Mouse (Mus musculus) midbrain, embryonic 10.5 days (tissue): ENCODE measurements at regions not wholly inside any gene's neighbourhood (a gene's known extent, or its start where the extent isn't known, plus 50 kb on each side); places are given as distances from the start of the nearest gene placed in this dataset.
"Not testable (repeated sequence)": the region's sequence is repeated elsewhere in the genome, so short reads cannot be mapped to it uniquely, and the experiment has no call there.

Experiments
- DNase-seq: peaks from one replicate; pipeline ENCODE4 v3.0.0-alpha.2; 2017; ENCODE audit warnings: low spot score
- H3K27ac ChIP-seq: fragments of 300-500 bp; sonication (generic); replicated peaks from 2 replicates; pipeline ENCODE4 v1.5.1; 2016; ENCODE audit warnings: mild to moderate bottlenecking
- H3K27me3 ChIP-seq: fragments of 300-500 bp; sonication (generic); 2 replicates; pipeline ENCODE4 v1.6.1; 2016; ENCODE audit warnings: low read depth, mild to moderate bottlenecking; ENCODE audit not compliant: poor library complexity, severe bottlenecking
- H3K36me3 ChIP-seq: fragments of 300-500 bp; sonication (generic); 2 replicates; pipeline ENCODE4 v1.6.1; 2016; ENCODE audit warnings: mild to moderate bottlenecking, moderate library complexity
- H3K4me1 ChIP-seq: fragments of 300-500 bp; sonication (generic); 2 replicates; pipeline ENCODE4 v1.6.1; 2016
- H3K4me3 ChIP-seq: fragments of 300-500 bp; sonication (generic); 2 replicates; pipeline ENCODE4 v1.5.1; 2016; ENCODE audit warnings: mild to moderate bottlenecking, moderate library complexity
- H3K9me3 ChIP-seq: fragments of 300-500 bp; sonication (generic); replicated peaks from 2 replicates; pipeline ENCODE4 v1.6.1; 2016; ENCODE audit warnings: mild to moderate bottlenecking
- WGBS: fragments of 180-500 bp; shearing (Covaris S2); methylation state at CpG from one replicate; pipeline ENCODE4 v1.1.7; 2016; 5-methylcytosine and 5-hydroxymethylcytosine counted together

- H3K36me3 ChIP-seq, H3K27ac ChIP-seq, H3K9me3 ChIP-seq, H3K4me1 ChIP-seq, H3K4me3 ChIP-seq, DNase-seq, H3K27me3 ChIP-seq: not testable (repeated sequence)
- 91% methylated on average over 1 of the region's 1 CpGs for WGBS
These were observed 567.4 kb downstream of the Isl1 start for GRCm38 (mm10) chr13:115742080-115742479.

GRCm38 (mm10) chr13:115727986-115728385 lies 581.5 kb downstream of the Isl1 start:
- no peak for DNase-seq
- no peaks in the 10 kb centered on the region for H3K36me3 ChIP-seq
- H3K4me3 ChIP-seq: no peak overlapping the region

GRCm38 (mm10) chr13:115725356-115725952 lies 584.0 kb downstream of the Isl1 start:
- Histone ChIP-seq H3K9me3 (no peaks in the 10 kb centered on the region), H3K27ac (no peak overlapping the region), H3K36me3 (no peaks in the 10 kb centered on the region), H3K4me3 (no peak overlapping the region), H3K27me3 (no peaks in the 10 kb centered on the region), H3K4me1 (no peaks in the 10 kb centered on the region)
- no peak for DNase-seq
- 71% methylated on average over 5 of the region's 5 CpGs for WGBS

More at GRCm38 (mm10) chr13:115727986-115728385, 581.5 kb downstream of the Isl1 start:
- no peaks in the 10 kb centered on the region for H3K9me3 ChIP-seq
- H3K4me1 ChIP-seq: no peaks in the 10 kb centered on the region
- no peak overlapping the region for H3K27ac ChIP-seq
- H3K27me3 ChIP-seq: no peaks in the 10 kb centered on the region
- WGBS: 84% methylated on average over 5 of the region's 5 CpGs

- Histone ChIP-seq H3K36me3 (no peaks in the 10 kb centered on the region), H3K27ac (no peak overlapping the region), H3K27me3 (no peaks in the 10 kb centered on the region), H3K9me3 (no peaks in the 10 kb centered on the region), H3K4me1 (no peaks in the 10 kb centered on the region), H3K4me3 (no peak overlapping the region)
- 87% methylated on average over 2 of the region's 2 CpGs for WGBS
- no peak for DNase-seq
These were observed 590.2 kb downstream of the Isl1 start for GRCm38 (mm10) chr13:115719276-115719675.

- Histone ChIP-seq H3K27me3 (no peaks in the 10 kb centered on the region), H3K4me3 (no peak overlapping the region), H3K36me3 (no peaks in the 10 kb centered on the region), H3K9me3 (no peaks in the 10 kb centered on the region), H3K27ac (no peak overlapping the region), H3K4me1 (no peaks in the 10 kb centered on the region)
- 76% methylated on average over 5 of the region's 5 CpGs for WGBS
- DNase-seq: no peak
These were observed 590.6 kb downstream of the Isl1 start for GRCm38 (mm10) chr13:115718859-115719258.

- no peak for DNase-seq
- 63% methylated on average over 2 of the region's 2 CpGs for WGBS
These were observed 594.4 kb upstream of the Itga1 start for GRCm38 (mm10) chr13:115696197-115696596.

GRCm38 (mm10) chr13:115687426-115687825 lies 585.7 kb upstream of the Itga1 start:
- DNase-seq: peak; percentile 43
- Histone ChIP-seq H3K27ac (no peak overlapping the region), H3K27me3 (peaks cover 96% of the 10 kb centered on the region), H3K36me3 (no peaks in the 10 kb centered on the region), H3K4me1 (peaks cover 5% of the 10 kb centered on the region; the same call in 1 of the 2 replicates), H3K4me3 (no peak overlapping the region), H3K9me3 (no peaks in the 10 kb centered on the region)
- 24% methylated on average over 4 of the region's 4 CpGs for WGBS

More at GRCm38 (mm10) chr13:115696197-115696596, 594.4 kb upstream of the Itga1 start:
- Histone ChIP-seq H3K36me3 (no peaks in the 10 kb centered on the region), H3K4me3 (no peak overlapping the region), H3K9me3 (no peaks in the 10 kb centered on the region), H3K4me1 (no peaks in the 10 kb centered on the region), H3K27ac (no peak overlapping the region), H3K27me3 (peaks cover 65% of the 10 kb centered on the region)

GRCm38 (mm10) chr13:115679591-115679990 lies 577.8 kb upstream of the Itga1 start:
- H3K27ac ChIP-seq: no peak overlapping the region
- peak; percentile 18 for DNase-seq
- H3K9me3 ChIP-seq: no peaks in the 10 kb centered on the region
- 50% methylated on average over 6 of the region's 6 CpGs for WGBS
- peaks cover 93% of the 10 kb centered on the region for H3K27me3 ChIP-seq
- no peaks in the 10 kb centered on the region for H3K36me3 ChIP-seq
- H3K4me1 ChIP-seq: no peaks in the 10 kb centered on the region
- H3K4me3 ChIP-seq: no peak overlapping the region

- no peaks in the 10 kb centered on the region for H3K4me1 ChIP-seq
- no peak overlapping the region for H3K27ac ChIP-seq
- H3K27me3 ChIP-seq: peaks cover 70% of the 10 kb centered on the region
- H3K9me3 ChIP-seq: no peaks in the 10 kb centered on the region
- H3K4me3 ChIP-seq: no peak overlapping the region
- 78% methylated on average over 5 of the region's 5 CpGs for WGBS
- H3K36me3 ChIP-seq: no peaks in the 10 kb centered on the region
- DNase-seq: no peak
These were observed 575.1 kb upstream of the Itga1 start for GRCm38 (mm10) chr13:115676836-115677235.

- WGBS: 19% methylated on average over 5 of the region's 5 CpGs
- H3K27ac ChIP-seq: no peak overlapping the region
- peaks cover 39% of the 10 kb centered on the region for H3K27me3 ChIP-seq
- no peaks in the 10 kb centered on the region for H3K36me3 ChIP-seq
- no peak overlapping the region for H3K4me3 ChIP-seq
- no peak for DNase-seq
- no peaks in the 10 kb centered on the region for H3K9me3 ChIP-seq
- no peaks in the 10 kb centered on the region for H3K4me1 ChIP-seq
These were observed 572.0 kb upstream of the Itga1 start for GRCm38 (mm10) chr13:115673729-115674128.

GRCm38 (mm10) chr13:115671685-115672084 lies 569.9 kb upstream of the Itga1 start:
- H3K36me3 ChIP-seq: no peaks in the 10 kb centered on the region
- no peaks in the 10 kb centered on the region for H3K4me1 ChIP-seq
- H3K27ac ChIP-seq: no peak overlapping the region
- 89% methylated on average over 7 of the region's 7 CpGs for WGBS
- no peak for DNase-seq
- H3K27me3 ChIP-seq: peaks cover 19% of the 10 kb centered on the region
- no peak overlapping the region for H3K4me3 ChIP-seq
- no peaks in the 10 kb centered on the region for H3K9me3 ChIP-seq

GRCm38 (mm10) chr13:115669516-115669915 lies 567.8 kb upstream of the Itga1 start:
- Histone ChIP-seq H3K4me1 (no peaks in the 10 kb centered on the region), H3K9me3 (no peaks in the 10 kb centered on the region), H3K36me3 (no peaks in the 10 kb centered on the region), H3K27ac (no peak overlapping the region), H3K27me3 (peaks cover 4% of the 10 kb centered on the region; the same call in 1 of the 2 replicates), H3K4me3 (no peak overlapping the region)
- no peak for DNase-seq
- 69% methylated on average over 3 of the region's 3 CpGs for WGBS

- H3K4me3 ChIP-seq: no peak overlapping the region
- 92% methylated on average over 6 of the region's 6 CpGs for WGBS
These were observed 553.4 kb upstream of the Itga1 start for GRCm38 (mm10) chr13:115655134-115655533.

More at GRCm38 (mm10) chr13:115655134-115655533, 553.4 kb upstream of the Itga1 start:
- no peaks in the 10 kb centered on the region for H3K27me3 ChIP-seq
- DNase-seq: no peak
- no peaks in the 10 kb centered on the region for H3K36me3 ChIP-seq
- H3K27ac ChIP-seq: no peak overlapping the region
- H3K9me3 ChIP-seq: no peaks in the 10 kb centered on the region
- H3K4me1 ChIP-seq: 0 out of 2 replicates have a peak, but pooled peaks cover 5% of the 10 kb centered on the region
